Mouse (Mus musculus) thymus, postnatal 14 days (tissue): ENCODE data around the gene Tuba3b.

Experiments used
- DNase-seq: peaks from one replicate; pipeline ENCODE4 v3.0.0; 2021

Tuba3b gene

GRCm38 (mm10) chr6:145669596-145670071 is 54.1 kb downstream of the Tuba3b start:
- DNase-seq = no peak
